Mouse (Mus musculus): Measurements from ENCODE around the gene Atf5.

The Atf5 gene

GRCm38 (mm10) chr7:44816470-44817021, at the start of gene Atf5:
Atf5 (minus strand) TSS chr7:44816658.
- no peak for DNase-seq (ENCODE audit: low spot score)

DNA sequence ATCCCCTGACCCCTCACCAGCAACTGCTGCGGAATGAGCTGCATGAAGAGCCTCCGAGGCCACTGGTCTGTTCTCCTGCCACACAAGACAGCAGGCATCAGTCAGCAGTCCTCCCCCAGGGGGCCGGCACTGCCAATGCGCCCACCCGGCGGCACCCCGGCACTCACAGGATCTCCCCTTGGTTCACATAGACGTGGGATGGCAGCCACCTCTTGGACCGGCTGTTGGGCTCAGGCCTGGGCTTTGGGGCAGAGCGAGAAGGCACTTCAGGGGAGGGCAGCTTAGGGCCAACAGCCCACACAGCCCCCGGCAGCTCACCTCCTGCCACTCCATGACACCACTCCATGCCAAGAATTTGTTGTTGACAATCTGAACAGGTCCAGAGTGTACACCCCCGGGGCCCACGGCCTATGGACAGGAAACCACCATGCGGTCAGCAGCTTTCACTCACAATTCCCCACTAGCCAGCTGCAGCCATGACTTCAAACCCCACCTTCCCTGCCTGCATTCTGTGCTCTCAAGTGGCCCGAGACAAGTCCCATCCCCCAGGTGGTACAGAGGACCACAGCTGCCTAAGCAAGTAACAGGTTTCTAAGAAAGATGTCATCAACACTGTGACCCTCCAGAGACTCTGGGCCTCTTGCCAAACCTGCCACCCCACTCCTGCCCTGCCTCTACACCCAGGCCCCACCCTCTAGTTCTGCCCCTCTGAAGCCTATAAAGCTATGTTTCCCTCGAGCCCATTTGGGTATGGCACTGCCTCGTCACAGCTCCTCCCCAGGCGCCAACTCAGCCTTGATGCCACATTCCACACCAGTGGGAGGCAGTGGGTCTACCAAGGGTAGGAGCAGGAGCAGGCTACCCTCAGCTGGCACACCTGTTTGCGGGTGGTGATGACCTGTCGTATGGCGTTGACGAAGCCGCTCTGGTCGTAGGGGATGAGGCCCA, 48.4 kb upstream of the Atf5 start:
- no peak for DNase-seq (ENCODE audit: low spot score)

GRCm38 (mm10) chr7:44863982-44864494, 47.6 kb upstream of the Atf5 start:
- DNase-seq (ENCODE audit: low spot score): no peak

GRCm38 (mm10) chr7:44863210-44863609, 46.8 kb upstream of the Atf5 start:
- DNase-seq (ENCODE audit: low spot score): no peak

GRCm38 (mm10) chr7:44862434-44862833, 46.0 kb upstream of the Atf5 start:
- DNase-seq (ENCODE audit: low spot score): no peak

DNA sequence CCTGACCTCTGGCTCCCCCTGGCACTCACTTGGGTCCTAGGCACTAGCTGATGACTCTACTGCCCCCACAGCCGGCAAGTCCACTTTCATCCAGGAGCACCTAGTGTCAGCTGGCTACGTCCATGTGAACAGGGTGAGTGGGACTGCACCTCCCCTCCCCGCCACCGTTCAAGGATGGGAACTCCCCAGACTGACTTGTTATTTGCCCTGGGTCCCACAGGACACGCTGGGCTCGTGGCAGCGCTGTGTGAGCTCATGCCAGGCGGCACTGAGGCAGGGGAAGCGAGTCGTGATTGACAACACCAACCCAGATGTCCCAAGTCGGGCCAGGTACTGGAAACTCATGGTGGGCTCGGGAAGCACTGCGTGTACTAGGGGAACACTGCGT, 45.0 kb upstream of the Atf5 start:
- no peak for DNase-seq (ENCODE audit: low spot score)

GRCm38 (mm10) chr7:44860576-44861428, 44.3 kb upstream of the Atf5 start:
- peak; percentile 67 for DNase-seq (ENCODE audit: low spot score)

GRCm38 (mm10) chr7:44859896-44860295, 43.4 kb upstream of the Atf5 start:
- DNase-seq (ENCODE audit: low spot score): no peak

DNA sequence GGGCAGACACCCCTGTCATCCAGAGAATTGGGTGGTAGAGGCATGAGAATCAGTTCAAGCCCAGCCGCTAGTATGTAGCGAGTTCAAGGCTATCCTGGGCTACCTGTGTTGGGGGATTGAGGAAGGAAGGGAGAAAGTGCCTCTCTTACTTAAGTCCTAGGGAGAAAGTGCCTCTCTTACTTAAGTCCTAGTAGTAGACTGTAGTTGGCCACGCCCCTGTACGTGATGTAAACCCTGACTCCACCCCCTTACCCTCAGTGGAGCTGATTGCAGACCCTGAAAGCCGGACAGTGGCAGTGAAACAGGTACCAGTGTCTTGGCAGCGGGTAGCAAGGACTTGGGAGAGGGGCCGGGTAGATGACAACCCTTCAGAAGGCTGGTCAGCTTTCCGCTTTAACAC, 41.4 kb upstream of the Atf5 start:
- no peak for DNase-seq (ENCODE audit: low spot score)

DNA sequence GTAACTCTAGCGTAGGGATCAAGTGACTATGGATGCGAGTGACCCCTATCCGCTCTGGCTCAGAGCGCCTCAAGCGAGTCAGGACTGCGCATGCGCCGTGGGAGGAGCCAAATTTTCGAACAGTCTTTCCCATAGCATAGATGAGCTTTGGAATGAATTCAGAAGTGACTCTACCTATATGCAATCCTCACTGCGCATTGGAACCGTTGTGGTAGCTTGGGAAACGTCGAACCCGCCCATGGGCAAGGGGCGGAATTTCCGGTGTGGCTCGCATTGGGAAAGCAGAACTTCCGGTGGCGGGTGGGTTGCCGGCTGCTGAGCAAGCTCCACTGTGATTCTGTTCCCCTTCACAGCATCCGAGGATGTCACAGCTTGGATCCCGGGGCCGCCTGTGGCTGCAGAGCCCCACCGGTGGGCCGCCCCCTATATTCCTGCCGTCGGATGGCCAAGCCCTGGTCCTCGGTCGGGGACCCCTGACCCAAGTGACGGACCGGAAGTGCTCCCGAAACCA, 40.6 kb upstream of the Atf5 start, which contains the start of gene Pnkp:
TSS of gene Pnkp (plus strand) at position 98 of the 511 bp plus-strand sequence.
- peak; percentile 80 for DNase-seq (ENCODE audit: low spot score)

DNA sequence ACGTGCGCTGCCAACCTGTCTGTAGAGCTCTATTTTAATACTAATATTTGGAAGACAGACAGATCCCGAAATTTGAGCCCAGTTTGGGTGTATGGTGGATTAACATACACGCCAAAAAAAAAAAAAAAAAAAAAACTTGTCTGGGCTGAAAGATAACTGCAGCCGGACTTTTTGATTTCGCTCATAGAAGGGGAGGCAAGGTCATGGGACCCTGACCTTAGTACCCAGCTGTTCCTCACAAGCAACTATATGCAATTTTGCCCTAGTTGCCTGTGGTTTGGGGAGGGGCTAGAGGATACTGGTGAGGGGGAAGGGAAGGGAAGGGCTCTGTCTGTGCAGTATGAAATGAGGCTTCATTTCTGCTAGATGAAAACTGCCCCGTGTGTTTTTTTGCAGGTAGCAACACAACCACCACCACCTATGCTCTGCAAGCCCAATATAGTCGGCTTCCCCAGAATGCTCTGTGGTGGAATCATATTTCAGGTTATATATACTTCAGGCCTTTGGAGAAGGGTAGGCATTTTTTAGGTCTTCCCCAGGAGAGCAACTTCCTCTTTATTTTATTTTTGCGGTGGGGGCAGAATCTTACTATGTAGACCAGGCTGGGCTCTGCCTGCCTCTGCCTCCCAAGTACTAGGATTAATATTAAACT, 39.9 kb upstream of the Atf5 start:
- DNase-seq (ENCODE audit: low spot score): no peak

DNA sequence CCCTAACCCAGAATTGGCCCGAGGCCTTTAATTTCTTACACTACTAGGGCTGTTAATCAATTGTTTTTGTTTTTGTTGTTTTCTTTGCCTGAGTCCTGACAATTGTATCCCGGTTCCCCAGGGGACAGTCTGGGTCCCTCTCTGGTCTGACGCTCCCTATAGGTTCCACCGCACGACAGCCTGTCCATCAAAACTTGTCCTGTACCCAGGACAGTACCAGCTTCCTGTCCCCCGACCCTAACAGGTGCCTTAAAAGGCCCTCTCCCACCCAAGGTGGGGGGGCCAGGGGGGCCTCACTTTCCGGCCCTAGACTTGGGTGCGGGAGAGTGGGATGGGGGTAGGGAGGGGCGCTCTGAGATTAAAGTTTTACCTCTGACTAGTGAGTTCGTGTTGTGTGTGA, 38.6 kb upstream of the Atf5 start:
- no peak for DNase-seq (ENCODE audit: low spot score)

GRCm38 (mm10) chr7:44854356-44855031, 38.0 kb upstream of the Atf5 start:
- peak; percentile 87 for DNase-seq (ENCODE audit: low spot score)

GRCm38 (mm10) chr7:44853596-44854355, 37.3 kb upstream of the Atf5 start:
- DNase-seq (ENCODE audit: low spot score): no peak

DNA sequence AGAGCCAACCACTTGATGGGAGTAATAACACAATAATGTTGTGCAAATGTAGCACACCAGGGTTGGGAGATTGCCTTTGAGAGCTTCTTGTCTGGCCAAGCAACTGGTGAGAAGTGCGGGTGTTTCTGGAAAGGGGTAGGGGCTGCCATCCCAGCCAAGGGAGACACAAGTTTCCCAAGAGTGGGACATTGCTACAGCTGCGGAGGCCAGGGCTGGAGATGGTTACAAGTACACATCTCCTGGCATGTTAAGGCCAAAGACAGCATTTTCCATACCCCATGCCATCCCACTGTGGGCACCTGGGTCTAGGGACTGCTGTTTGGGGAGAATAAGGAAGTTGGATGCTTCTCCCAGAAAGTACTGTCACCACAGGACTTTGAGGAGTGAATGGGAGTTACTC, 36.6 kb upstream of the Atf5 start:
- DNase-seq (ENCODE audit: low spot score): no peak

- DNase-seq (ENCODE audit: low spot score): no peak
Measured at GRCm38 (mm10) chr7:44852259-44853027, 36.0 kb upstream of the Atf5 start.

DNA sequence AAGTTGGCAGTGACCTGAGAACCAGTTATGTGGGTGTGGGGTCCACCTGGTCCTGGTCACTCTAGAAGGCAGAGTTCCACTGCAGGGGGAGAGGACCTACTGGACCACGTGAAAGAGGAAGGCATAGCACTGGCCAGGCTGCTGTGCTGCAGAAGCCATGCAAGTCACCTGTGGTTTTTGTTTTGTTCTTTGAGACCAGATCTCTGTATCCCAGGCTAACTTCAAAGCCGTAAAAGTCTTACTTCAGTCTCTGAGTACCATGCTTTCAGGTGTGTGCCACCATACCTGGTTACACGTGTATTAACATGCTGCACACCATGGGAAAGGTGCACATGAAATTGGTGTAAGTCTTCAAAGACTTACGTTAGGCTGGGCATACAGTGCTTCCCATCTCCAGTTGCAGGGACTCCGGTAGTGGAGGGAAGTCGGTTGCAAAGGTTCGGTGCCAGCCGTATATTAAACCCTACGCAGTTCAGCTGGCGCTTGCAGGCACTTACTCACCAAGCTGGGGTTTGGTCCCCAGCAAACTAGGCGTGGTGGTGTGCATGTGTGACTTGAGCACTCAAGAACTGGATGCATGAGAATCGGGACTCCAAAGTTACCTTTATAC, 35.3 kb upstream of the Atf5 start:
- DNase-seq (ENCODE audit: low spot score): no peak

- DNase-seq (ENCODE audit: low spot score): no peak
Measured at GRCm38 (mm10) chr7:44850789-44851624, 34.5 kb upstream of the Atf5 start.
